Mouse (Mus musculus): ENCODE results near the gene Appl2. TPM values are rescaled to one million over a fixed set of nuclear protein-coding genes. Genes with fewer than 3 reads are reported as not detected.
A peak's percentile ranks its signal among the peaks of the same experiment; 100 is the strongest.

Gene Appl2
- total and polyA plus RNA-seq, 3 experiments, result 51.2 to 584 (median 190) TPM

DNA sequence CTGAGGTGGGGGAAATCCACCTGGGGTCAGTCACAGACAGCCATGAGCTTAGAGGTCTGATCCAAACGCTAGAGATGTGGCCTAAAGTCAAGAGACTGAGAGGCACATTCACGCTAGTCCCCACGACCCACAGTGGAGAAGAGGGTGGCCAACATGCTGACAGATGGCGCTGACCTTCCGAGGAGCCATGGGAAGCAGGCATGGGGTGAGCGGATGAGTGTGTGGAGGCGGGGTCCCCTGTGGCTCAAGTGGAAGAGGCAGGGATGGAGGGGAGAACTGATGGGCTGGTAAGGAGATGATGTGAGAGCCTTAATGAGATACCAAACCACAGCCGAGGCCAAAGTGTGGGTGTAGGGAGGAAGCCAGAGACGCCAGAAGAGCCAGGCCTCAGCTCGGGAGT is 16.8 kb downstream of the Appl2 start:
- DNase-seq, result no peak

DNA sequence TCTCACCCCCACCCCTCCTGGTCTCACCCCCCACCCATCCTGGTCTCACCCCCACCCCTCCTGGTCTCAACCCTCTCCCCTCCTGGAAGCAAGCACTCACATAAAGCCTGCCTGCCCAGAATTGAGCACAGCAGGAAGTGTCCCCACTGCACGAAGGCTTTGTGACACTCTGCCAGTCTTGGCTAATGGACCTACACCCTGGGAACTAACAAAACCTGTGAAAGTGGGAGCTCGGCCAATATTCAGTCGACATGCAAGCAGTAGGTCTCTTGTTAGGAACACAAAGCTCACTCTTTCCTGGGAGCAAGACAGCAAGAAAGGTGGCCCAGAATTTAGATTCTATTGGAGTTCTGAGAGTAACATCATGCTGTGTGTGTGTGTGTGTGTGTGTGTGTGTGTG is 17.6 kb downstream of the Appl2 start:
- no peak for DNase-seq

- DNase-seq, result no peak
Measured at GRCm38 (mm10) chr10:83629878-83630277, 18.7 kb downstream of the Appl2 start.

- no peak for DNase-seq
Measured at GRCm38 (mm10) chr10:83629190-83629781, 19.3 kb downstream of the Appl2 start.

GRCm38 (mm10) chr10:83628241-83628640 is 20.3 kb downstream of the Appl2 start:
- DNase-seq, result no peak

DNA sequence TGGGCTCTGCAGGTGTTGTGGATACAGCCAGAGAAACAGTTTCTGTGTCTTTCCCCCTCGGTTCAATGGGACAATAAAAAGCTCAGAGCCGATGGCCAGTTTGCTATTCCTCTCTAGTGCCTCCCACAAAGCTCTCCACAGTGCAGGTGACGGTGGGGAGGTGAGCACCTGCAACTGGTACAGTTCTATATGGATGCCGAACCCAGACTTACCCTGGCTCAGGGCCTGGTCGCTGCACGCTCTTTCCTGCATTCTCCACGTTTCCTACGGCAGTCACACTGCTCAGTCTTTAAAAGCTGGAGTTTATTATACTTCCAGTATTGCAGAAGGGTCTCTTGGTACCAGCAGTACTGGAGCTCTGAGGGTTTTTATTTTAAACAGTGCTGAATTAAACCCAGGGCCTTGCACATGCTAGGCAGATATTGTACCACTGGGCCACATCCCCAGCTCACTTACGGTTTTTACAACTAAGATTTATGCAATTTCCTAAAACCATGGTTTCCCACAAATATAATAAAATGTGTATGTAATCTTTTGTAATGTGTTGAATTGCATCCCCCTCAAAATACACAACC is 21.3 kb downstream of the Appl2 start:
- no peak for DNase-seq

GRCm38 (mm10) chr10:83624841-83625240 is 23.7 kb downstream of the Appl2 start:
- DNase-seq, result peak; percentile 39

GRCm38 (mm10) chr10:83624065-83624464 is 24.5 kb downstream of the Appl2 start:
- DNase-seq, result no peak

DNA sequence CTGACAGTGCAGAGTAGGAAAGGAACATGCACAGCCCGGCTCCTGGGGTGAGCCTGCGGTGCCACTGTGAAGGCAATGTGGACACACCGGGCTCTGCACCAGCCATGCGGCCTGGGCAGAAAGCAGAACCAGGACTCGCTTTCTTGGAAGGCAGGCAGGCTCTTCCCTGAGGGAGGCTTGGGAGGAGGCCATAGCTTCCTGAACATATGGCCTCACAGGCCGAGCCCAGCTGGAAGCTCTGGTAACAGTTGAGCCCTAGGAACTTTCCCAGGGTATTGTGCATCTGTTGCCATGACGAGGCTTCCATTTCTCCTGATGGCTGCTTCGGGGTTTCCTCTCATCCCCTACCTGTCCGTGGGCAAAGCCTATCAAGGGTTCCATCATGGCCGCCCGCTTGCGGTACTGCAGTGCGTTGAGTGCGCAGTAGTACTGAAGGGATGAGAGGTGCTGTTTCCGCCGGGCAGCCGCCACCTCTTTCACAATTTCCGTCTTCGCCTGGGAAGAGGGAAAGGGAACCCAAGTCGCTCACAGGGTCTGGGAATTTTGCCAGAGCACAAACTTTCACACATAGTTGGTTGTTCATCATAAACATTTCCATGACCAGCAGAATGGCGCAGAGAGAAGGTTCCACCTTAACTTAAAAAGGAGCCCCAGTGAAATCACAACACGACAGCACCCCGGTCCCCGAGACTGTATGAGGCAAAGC is 28.0 kb downstream of the Appl2 start:
- DNase-seq, result no peak

GRCm38 (mm10) chr10:83618819-83619440 is 29.6 kb downstream of the Appl2 start:
- no peak for DNase-seq

- no peak for DNase-seq
Measured at GRCm38 (mm10) chr10:83617366-83617765, 31.2 kb downstream of the Appl2 start.

DNA sequence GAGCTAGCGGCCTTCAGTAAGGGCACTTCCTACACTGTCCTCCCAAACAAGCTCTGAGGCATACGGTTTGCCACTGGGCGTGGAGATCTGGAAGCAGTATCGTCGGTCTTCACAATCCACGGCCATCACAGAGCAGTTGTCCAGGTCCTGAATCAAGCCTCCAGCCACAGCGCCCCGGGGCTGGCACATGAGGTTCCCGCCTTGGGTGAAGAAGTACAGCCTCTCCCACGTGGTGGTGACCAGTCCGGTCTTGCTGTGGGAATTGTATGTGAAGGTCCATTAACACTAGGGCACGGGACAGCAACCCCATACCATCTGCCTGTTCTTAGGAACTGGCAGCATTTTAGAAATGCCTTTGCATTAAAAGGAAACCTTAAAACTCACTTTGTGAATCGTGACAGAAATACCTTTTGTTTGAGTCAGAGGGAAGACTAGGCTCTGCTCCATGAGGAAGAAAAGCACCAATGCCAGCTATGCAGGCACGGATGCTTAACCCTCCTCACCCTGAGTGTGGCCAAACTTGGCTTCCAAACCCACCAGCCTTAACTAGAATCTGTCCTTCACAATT is 35.8 kb downstream of the Appl2 start:
- no peak for DNase-seq

GRCm38 (mm10) chr10:83611863-83612262 is 36.7 kb downstream of the Appl2 start:
- no peak for DNase-seq

GRCm38 (mm10) chr10:83610518-83610917 is 38.0 kb downstream of the Appl2 start:
- no peak for DNase-seq

- DNase-seq, result no peak
Measured at GRCm38 (mm10) chr10:83608596-83608995, 39.9 kb downstream of the Appl2 start.

DNA sequence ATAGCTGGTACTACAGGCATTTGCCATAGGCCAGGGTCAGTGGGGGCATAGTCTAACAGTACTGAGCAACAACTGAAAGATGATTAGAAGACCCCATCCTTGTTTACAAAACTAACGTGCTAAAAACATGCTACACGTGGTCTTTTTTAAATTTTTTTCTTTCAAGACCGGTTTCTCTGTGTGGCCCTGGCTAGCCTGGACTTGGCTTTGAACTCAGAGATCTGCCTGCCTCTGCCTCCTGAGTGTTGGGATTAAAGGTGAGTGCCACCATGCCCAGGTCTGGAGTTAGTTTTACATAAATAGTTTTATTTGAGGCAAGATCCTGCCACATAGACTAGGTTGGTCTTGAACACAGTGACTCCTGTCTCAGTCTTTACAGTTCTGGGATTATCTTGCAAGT is 41.4 kb downstream of the Appl2 start:
- no peak for DNase-seq

DNA sequence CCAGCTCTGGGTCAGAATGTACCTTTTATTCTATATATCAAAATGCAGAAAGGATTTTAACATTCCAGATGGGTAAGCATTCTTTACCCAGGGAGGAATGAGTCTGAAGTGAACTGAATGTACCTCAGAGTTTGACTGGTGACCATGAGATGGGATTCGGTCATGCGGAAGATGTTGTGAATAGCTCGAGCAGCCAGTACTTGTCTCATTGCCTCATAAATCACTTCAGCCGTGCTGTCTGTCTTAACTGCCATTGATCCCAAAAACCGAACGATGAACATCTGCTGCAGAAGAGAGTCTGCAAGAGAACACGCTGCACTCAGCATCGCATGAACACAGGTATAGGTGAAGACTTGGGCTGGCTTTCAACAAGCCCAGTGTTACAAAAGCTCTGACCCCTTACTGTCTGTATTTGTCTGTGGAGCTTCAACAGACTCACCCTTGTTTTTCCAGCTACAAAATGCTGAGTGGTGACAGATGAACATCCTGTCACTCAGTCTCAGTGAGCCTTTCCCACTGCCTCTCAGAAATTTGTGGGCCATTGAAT is 42.8 kb downstream of the Appl2 start:
- no peak for DNase-seq

DNA sequence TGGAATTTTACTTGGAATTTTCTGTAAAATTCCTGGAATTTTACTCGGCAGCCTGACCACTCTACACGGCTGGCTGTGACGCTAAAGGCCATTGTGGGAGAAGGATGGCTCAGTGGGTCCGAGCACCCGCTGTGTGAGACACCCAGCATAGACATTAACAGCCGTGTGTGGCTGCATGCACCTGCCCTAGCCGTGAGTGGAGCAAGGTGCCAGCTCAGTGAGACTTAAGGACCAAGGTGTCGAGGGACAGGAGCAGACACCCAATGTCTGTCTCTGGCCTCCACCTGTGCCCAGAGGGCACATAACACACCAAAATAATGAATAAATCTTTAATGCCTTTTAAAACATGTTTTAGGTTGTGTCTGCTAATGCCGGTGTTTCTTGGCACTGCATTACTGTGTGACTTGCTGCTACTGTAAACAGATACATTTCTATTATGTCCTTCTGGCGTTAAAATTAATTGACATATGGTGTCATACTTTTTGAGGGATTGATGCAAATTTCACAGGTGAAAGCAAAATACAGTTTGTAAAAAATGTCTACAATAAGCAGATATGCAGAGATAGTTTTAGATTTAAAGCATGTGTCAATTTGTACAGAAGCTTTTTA is 44.5 kb downstream of the Appl2 start:
- no peak for DNase-seq

DNA sequence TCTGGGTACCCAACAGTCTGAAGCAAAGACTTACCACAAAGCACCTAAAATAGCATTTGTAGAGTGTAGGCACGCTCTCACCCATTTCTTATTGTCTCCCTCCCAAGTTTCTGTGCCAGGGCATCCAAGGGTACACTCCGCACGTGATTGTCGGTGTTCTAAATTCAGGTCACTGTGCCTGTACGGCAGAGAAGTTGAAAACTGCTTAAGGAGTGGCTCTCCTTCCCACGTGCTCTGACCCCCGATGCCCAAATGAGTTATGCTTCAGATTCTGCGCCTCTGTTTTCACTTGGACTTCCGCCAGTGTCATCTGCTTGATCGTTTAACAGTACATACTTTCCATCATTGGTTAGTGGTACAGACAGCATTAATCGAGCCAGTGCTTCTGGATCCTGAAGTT is 47.9 kb downstream of the Appl2 start:
- no peak for DNase-seq

DNA sequence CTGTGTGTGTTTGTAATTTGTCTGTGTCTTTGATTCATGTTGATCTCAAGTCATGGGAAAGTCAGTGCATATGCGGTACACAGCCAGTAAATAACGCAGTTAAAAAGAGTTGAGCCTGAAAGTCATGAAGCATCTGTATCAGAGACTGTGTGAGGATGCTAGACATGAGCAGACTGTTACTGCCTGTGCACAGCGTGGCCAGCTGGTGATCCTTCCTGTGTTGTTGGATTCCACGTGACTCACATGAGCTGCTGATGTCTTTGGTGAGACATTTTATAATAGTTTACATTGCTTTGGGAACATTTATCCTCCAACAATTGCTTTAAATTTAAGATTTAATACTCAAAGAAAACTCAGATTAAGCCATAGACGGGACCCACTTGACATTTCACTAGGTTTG is 54.0 kb downstream of the Appl2 start:
- no peak for DNase-seq

DNA sequence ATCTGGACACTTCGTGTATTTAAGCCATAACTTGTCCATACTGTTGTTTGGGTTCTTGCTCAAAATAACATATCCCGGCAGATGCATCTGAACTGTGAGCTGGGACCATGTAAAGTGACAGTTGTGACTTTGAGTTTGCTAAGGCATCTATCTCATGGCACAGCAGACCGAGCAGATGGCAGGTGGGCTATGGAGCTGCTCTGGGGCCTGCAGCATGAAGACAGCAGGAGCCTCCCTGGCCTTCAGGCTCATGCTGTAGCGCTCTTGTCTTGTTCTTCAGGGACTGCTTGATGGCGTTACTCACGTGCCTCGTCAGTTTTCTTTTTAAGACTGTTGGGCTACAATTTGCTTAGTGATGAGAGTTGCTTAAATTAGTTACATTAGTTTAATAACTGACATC is 55.9 kb downstream of the Appl2 start:
- no peak for DNase-seq

- DNase-seq, result no peak
Measured at GRCm38 (mm10) chr10:83590801-83591200, 57.7 kb downstream of the Appl2 start.
